1 mouse cellular context compared by ENCODE assay signal in the genomic region with DNA sequence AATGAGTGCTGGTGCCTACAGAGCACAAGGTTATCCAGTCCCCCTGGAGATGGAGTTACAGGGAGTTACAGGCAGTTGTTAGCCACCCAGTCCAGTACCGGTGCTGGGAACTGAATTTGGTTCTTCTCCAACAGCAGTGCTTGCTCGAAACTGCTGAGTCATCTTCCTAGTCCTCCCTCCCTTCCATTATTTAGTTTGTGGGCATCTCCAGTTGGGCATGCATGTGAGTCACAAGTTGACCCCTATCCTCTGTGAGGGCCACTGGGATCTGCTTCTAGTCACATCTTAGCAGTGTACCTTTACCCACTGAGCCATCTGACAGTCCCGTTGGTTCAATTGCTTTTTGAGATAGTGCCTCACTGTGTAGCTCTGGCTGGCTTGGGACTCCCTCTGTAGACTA.
TF ChIP-seq lines count a peak whose summit lies in the region.

No protein-coding gene starts in this region.

TF ChIP-seq in CH12.LX, 34 proteins besides CTCF, POLR2A, EP300 and RAD21:
- TF ChIP-seq MAFK (IDR thresholded peaks at IDR 0.05; ENCODE audit: insufficient replicate concordance, low read length) (peak; percentile 78), MXI1 (IDR thresholded peaks at IDR 0.05; ENCODE audit: low read depth, low read length) (no peak), ETS1 (conservative IDR thresholded peaks at IDR 0.05; ENCODE audit: low read depth, low read length) (no peak)
TF ChIP-seq in CH12.LX: peak in this region for 1.
